Mouse (Mus musculus) macrophage (primary cell): ENCODE data around the gene Map2k6. TPM values are rescaled to one million over a fixed set of nuclear protein-coding genes. Genes with fewer than 3 reads are reported as not detected.

Experiments
- H3K27ac ChIP-seq: fragments of 350-480 bp; formaldehyde crosslinking; 2 replicates; pipeline ENCODE4 v1.9.0; 2021
- H3K36me3 ChIP-seq: fragments of 350-480 bp; formaldehyde crosslinking; 2 replicates; pipeline ENCODE4 v1.9.0; 2021; ENCODE audit errors: inconsistent target
- H3K4me3 ChIP-seq: fragments of 350-480 bp; formaldehyde crosslinking; 2 replicates; pipeline ENCODE4 v1.9.0; 2021; ENCODE audit errors: inconsistent target
- H3K79me2 ChIP-seq: fragments of 350-480 bp; formaldehyde crosslinking; 2 replicates; pipeline ENCODE4 v1.9.0; 2021; ENCODE audit errors: inconsistent target
- WGBS: methylation state at CpG from one replicate; pipeline ENCODE4 v1.1.7; 2026; ENCODE audit warnings: inconsistent platforms; ENCODE audit not compliant: missing documents; 5-methylcytosine and 5-hydroxymethylcytosine counted together
- polyA plus RNA-seq: library from polyadenylated mRNA; stranded (reverse); fragments of 250-400 nt; gene quantifications from 3 replicates; pipeline ENCODE4 v1.2.4, GENCODE M21; 2018; ENCODE audit warnings: inconsistent platforms

Gene Map2k6
- polyA plus RNA-seq, 1 experiment from 2014 or later, result 3.1 TPM

DNA sequence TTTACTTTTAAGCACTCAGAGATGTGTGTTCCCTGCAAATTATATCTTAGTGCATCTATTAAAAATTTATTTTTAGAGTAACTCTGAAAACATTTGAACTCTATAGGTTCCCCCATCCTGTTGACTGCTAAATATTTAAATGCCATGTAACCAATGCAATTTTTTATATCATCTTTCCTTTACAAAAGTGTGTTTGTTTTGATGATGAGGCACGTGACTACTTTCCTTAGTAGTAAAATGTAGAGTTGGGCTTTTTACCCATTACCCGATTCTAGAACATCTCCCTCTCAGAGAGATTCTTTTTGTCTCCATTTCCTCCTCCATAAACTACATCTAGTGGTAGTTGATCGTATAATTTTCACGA is 51.8 kb downstream of the Map2k6 start:
- WGBS, result 74% methylated on average over 4 of the region's 4 CpGs
- Histone ChIP-seq H3K79me2 (no peaks in the 10 kb centered on the region), H3K36me3 (no peaks in the 10 kb centered on the region), H3K27ac (no peak overlapping the region), H3K4me3 (no peak overlapping the region)

- no peak overlapping the region for H3K4me3 ChIP-seq
These were observed 52.7 kb downstream of the Map2k6 start for GRCm38 (mm10) chr11:110451590-110451989.

GRCm38 (mm10) chr11:110453445-110454154 is 54.7 kb downstream of the Map2k6 start:
- 90% methylated on average over 5 of the region's 5 CpGs for WGBS

More at GRCm38 (mm10) chr11:110451590-110451989, 52.7 kb downstream of the Map2k6 start:
- Histone ChIP-seq H3K36me3 (no peaks in the 10 kb centered on the region), H3K27ac (no peak overlapping the region), H3K79me2 (no peaks in the 10 kb centered on the region)
- 78% methylated on average over 7 of the region's 7 CpGs for WGBS

GRCm38 (mm10) chr11:110457441-110457912 is 58.6 kb downstream of the Map2k6 start:
- H3K36me3 ChIP-seq, result no peaks in the 10 kb centered on the region
- H3K27ac ChIP-seq, result no peak overlapping the region
- 96% methylated on average over 7 of the region's 7 CpGs for WGBS
- no peak overlapping the region for H3K4me3 ChIP-seq
- no peaks in the 10 kb centered on the region for H3K79me2 ChIP-seq

More at GRCm38 (mm10) chr11:110453445-110454154, 54.7 kb downstream of the Map2k6 start:
- H3K27ac ChIP-seq, result no peak overlapping the region
- no peak overlapping the region for H3K4me3 ChIP-seq
- no peaks in the 10 kb centered on the region for H3K36me3 ChIP-seq
- H3K79me2 ChIP-seq, result no peaks in the 10 kb centered on the region

DNA sequence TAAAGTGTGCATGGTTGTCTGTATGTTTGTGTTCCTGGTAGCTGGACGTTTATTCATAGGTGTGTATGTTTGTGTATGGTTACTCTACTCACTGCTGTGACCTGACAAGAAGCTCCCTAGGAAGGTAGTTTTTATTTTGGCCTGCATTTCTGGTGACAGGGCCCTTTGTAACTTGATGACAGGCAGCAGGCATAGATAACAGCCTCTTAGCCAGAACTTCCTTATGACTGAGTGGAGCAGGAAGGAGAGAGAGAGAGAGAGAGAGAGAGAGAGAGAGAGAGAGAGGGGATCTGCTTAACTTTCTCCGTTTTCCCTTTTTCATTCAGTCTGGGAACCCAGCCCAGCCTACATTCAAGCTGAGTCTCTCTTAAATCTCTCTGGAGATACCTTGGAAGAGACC is 61.6 kb downstream of the Map2k6 start:
- no peak overlapping the region for H3K4me3 ChIP-seq
- no peaks in the 10 kb centered on the region for H3K36me3 ChIP-seq
- WGBS, result 63% methylated on average over 2 of the region's 2 CpGs
- H3K79me2 ChIP-seq, result no peaks in the 10 kb centered on the region
- no peak overlapping the region for H3K27ac ChIP-seq

DNA sequence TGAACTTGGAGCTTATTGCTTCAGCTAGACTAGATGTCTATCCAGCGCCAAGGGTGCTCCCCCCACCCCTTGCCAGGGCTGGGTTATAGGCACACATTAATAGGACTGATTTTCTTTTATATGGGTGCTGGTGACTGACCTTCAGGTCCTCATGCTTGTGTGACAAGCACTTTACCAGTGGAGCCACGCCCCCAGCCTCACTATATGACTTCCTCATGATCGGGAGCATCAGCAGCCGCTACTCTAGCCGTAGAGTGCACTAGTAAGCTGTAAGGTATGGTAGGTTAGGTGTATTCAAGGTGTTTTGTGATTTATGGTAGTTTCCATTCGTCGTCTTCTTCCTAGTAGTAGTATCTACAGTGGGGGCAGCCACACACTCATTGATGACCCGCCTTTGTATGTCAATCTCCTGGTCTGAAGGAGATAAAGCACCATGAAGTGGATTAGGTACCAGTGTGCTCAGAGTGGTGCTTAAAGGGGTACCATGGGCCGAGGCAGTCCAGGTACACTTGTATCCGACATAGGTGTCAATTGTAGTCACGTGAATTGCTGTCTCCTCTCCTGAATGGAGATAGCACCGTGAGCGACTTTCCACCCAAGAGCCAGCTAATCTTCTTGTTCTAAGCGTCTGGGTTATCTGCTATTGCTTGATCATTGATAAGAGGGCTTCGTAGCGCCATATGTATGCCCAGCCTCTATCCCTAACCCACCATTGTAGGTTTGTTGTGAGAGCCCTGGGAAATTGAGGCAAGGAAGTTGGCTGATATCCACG is 62.8 kb downstream of the Map2k6 start:
- no peak overlapping the region for H3K27ac ChIP-seq
- 96% methylated on average over 17 of the region's 17 CpGs for WGBS
- H3K4me3 ChIP-seq, result no peak overlapping the region
- no peaks in the 10 kb centered on the region for H3K36me3 ChIP-seq
- H3K79me2 ChIP-seq, result no peaks in the 10 kb centered on the region

GRCm38 (mm10) chr11:110462975-110463578 is 64.2 kb downstream of the Map2k6 start:
- Histone ChIP-seq H3K4me3 (no peak overlapping the region), H3K27ac (no peak overlapping the region), H3K36me3 (no peaks in the 10 kb centered on the region), H3K79me2 (no peaks in the 10 kb centered on the region)
- 94% methylated on average over 8 of the region's 8 CpGs for WGBS

DNA sequence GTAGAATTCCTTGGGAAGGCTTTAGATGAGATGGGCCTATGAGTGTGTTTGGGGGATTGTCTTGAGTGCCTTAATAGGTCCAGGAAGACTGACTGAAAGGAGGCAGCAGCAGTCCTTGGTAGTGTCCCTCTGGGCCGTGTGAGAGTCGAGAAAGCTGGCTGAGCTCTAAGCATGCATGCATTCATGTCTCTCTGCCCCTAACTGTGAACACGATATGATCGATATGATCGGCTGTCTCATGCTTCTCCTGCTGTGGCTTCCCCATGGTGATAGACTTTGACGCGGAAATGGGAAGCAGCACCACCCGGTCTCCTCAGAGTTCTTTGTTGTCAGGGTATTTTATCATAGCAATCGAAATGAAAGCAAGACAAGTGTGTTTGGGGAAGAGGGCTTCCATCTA is 64.9 kb downstream of the Map2k6 start:
- no peaks in the 10 kb centered on the region for H3K79me2 ChIP-seq
- H3K27ac ChIP-seq, result no peak overlapping the region
- WGBS, result 16% methylated on average over 9 of the region's 9 CpGs
- H3K36me3 ChIP-seq, result no peaks in the 10 kb centered on the region
- H3K4me3 ChIP-seq, result no peak overlapping the region

DNA sequence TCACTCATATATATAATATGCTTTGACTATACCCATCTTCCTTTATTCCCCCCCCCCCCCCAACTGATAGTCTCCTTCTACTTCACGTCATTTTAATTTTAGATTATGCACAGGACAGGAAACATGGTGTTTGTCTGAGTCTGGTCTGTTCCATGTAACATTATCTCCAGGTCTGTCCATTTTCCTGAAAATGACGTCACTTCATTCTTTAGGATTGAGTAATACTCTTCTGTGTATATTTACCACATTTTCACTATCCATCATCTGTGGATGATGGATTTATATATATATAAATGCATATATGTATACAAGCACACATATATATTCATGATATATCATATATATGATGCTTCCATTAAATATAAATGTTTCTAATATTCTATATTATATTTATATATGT is 70.1 kb downstream of the Map2k6 start:
- WGBS, result 80% methylated on average over 2 of the region's 2 CpGs
- H3K79me2 ChIP-seq, result no peaks in the 10 kb centered on the region
- H3K36me3 ChIP-seq, result no peaks in the 10 kb centered on the region

DNA sequence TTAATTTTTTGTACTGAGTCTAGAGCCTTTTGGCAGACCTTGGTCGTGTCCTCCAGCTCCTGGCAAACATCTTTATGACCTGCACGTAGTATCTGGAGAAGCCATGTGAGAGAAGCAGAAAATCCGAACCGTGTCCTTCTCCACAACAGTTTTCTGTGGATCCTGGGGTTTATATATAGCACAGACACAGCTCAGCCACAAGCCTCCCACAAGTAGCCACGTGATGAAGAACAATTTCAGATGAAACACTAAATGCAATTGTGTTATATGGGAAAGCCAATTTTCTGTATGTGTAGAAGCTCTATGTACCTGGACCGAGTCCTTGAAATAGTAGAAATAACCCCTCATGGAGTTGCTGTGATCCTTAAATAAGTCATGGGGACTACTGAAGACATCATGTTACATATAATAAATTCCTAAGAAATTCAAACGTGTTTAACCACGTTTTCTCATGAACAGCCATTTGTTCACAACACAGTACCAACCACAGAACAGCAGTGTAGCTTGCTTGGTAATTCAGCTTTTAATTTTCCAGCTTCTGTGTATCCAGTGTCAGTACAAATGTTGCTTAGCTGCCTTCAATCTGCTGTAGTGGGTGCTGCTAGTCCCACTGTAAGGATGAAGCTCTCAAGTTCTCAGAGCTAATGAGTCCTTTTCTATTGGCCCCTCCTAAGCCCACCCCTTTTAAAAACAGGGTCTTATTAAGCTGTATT is 71.8 kb downstream of the Map2k6 start:
- no peak overlapping the region for H3K4me3 ChIP-seq
- 89% methylated on average over 8 of the region's 8 CpGs for WGBS
- H3K36me3 ChIP-seq, result no peaks in the 10 kb centered on the region
- no peak overlapping the region for H3K27ac ChIP-seq
- no peaks in the 10 kb centered on the region for H3K79me2 ChIP-seq

More for the DNA sequence above, 70.1 kb downstream of the Map2k6 start:
- Histone ChIP-seq H3K27ac (no peak overlapping the region), H3K4me3 (no peak overlapping the region)

- Histone ChIP-seq H3K36me3 (no peaks in the 10 kb centered on the region), H3K27ac (no peak overlapping the region), H3K79me2 (no peaks in the 10 kb centered on the region), H3K4me3 (no peak overlapping the region)
- WGBS, result 86% methylated on average over 2 of the region's 2 CpGs
These were observed 72.4 kb downstream of the Map2k6 start for GRCm38 (mm10) chr11:110471362-110471761.

DNA sequence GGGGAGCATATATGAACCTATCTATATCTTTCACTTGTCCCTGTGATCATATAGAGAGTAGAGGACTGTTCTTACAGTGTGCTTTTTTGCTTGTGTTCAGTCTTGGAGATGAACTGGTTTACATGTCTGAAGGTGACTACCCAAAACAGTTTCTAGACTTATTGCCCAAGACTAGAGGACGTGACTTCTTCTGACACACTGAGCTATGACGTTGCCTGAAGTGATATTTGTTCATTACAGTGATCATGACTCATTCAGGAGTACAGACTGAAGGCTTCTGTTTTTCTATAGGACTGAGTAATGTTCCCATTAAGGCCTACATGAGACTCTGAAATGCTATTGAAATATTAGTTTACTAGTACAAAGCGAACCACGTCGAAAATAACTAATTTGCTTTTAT is 73.2 kb downstream of the Map2k6 start:
- H3K36me3 ChIP-seq, result no peaks in the 10 kb centered on the region
- no peak overlapping the region for H3K4me3 ChIP-seq
- 64% methylated on average over 5 of the region's 5 CpGs for WGBS
- H3K27ac ChIP-seq, result no peak overlapping the region
- H3K79me2 ChIP-seq, result no peaks in the 10 kb centered on the region

DNA sequence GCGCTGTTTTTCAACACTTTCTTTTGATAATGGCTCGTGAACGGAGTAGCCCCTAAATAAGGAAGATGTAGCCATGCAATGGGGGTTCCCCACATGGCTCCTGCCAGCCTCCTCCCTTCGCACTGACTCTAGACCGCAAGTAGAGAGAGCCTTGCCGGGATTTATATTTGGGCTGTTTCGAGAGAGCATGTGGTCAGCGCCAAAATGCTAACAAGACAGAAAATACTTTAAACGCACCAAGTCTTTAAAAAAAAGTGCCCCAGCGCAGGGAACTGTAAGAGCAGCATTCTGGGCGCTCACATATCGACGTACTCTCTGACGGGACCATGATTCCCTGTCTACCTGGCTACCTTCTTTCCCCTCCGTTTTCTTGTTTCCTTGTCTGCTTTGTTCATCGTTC is 74.6 kb downstream of the Map2k6 start:
- Histone ChIP-seq H3K79me2 (no peaks in the 10 kb centered on the region), H3K4me3 (no peak overlapping the region), H3K36me3 (no peaks in the 10 kb centered on the region), H3K27ac (no peak overlapping the region)
- 89% methylated on average over 15 of the region's 16 CpGs for WGBS

GRCm38 (mm10) chr11:110476361-110477151 is 77.6 kb downstream of the Map2k6 start:
- H3K4me3 ChIP-seq, result no peak overlapping the region
- no peak overlapping the region for H3K27ac ChIP-seq
- H3K36me3 ChIP-seq, result no peaks in the 10 kb centered on the region
- no peaks in the 10 kb centered on the region for H3K79me2 ChIP-seq
- WGBS, result 43% methylated on average over 5 of the region's 5 CpGs
